8 mouse cellular contexts compared by ENCODE assay signal in the genomic region with DNA sequence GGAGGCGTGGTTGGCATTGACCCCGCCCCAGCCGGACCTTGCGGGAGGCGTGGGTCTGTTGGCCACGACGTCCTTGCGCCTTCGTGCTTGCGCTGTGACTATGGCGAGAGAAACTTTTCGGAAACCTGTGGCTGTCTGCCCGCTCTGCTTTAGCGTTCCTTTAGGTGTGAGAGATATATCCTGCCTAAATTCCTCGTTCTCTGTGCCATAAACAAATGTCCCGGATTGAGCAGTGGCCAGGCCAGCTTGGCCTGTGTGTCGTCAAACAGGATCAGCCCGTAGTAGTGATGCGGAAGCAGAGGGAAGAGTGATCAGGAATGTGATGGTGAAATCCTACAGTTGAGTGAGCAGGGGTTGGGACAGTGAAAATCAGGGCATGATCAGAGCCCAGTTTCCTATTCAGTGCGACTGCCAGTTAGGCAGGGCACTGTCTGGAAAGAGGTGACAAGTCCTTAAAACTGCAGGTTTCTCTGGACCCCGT. TPM values are rescaled to one million over a fixed set of nuclear protein-coding genes. Genes with fewer than 3 reads are reported as not detected.
A peak's percentile ranks its signal among the peaks of the same experiment; 100 is the strongest.
DNase-seq lines count a peak whose midpoint lies in the region; ATAC-seq lines count a peak whose summit lies in the region.

No protein-coding gene starts in this region.

- no peaks in the 10 kb centered on the region for H3K9me3 ChIP-seq in kidney, embryonic 16.5 days (ENCODE audit: low read length)
- no peaks in the 10 kb centered on the region for H3K9me3 ChIP-seq in embryonic facial prominence, embryonic 12.5 days
- no peaks in the 10 kb centered on the region for H3K9me3 ChIP-seq in intestine, embryonic 15.5 days
- H3K9me3 ChIP-seq in neural tube, embryonic 13.5 days = no peaks in the 10 kb centered on the region

- peak overlapping the region; percentile 70 for H3K4me3 ChIP-seq in kidney, embryonic 16.5 days (ENCODE audit: low read length)
- H3K4me3 ChIP-seq in embryonic facial prominence, embryonic 12.5 days = peak overlapping the region; percentile 59
- peak overlapping the region; percentile 72 for H3K4me3 ChIP-seq in intestine, embryonic 15.5 days (replicated peaks)
- peak overlapping the region; percentile 56 for H3K4me3 ChIP-seq in neural tube, embryonic 13.5 days

- peak; percentile 55 for ATAC-seq in kidney, embryonic 16.5 days (ENCODE audit: low FRiP score, low TSS enrichment)
- no peak for ATAC-seq in embryonic facial prominence, embryonic 12.5 days (ENCODE audit: insufficient number of reproducible peaks, insufficient read depth, low FRiP score, low TSS enrichment)
- ATAC-seq in intestine, embryonic 15.5 days = peak; percentile 71
- no peak; the same call in 1 of the 2 replicates for ATAC-seq in neural tube, embryonic 13.5 days (ENCODE audit: low read depth)

- DNase-seq in kidney, postnatal 14 days = no peak
- no peak for DNase-seq in spleen, adult 18-20 months
- no peak for DNase-seq in left cerebral cortex, adult 18-20 months (ENCODE audit: low spot score in 2 of 2)
- no peak for DNase-seq in layer of hippocampus, postnatal 36 days

- peak overlapping the region; percentile 77 for H3K9ac ChIP-seq in kidney, embryonic 16.5 days (replicated peaks; ENCODE audit: low read length)
- H3K9ac ChIP-seq in embryonic facial prominence, embryonic 12.5 days = peak overlapping the region; percentile 60
- H3K9ac ChIP-seq in intestine, embryonic 15.5 days = peak overlapping the region; percentile 82
- H3K9ac ChIP-seq in neural tube, embryonic 13.5 days = peak overlapping the region; percentile 71

- H3K27ac ChIP-seq in kidney, embryonic 16.5 days (ENCODE audit: low read length) = 0 out of 2 replicates have a peak overlapping the region, but pooled peaks have one; percentile 26
- 0 out of 2 replicates have a peak overlapping the region, but pooled peaks have one; percentile 69 for H3K27ac ChIP-seq in embryonic facial prominence, embryonic 12.5 days
- 0 out of 2 replicates have a peak overlapping the region, but pooled peaks have one; percentile 6 for H3K27ac ChIP-seq in intestine, embryonic 15.5 days
- no peak overlapping the region for H3K27ac ChIP-seq in neural tube, embryonic 13.5 days (replicated peaks)

- WGBS in kidney, embryonic 16.5 days = 7% methylated on average over 21 of the region's 21 CpGs
- WGBS in embryonic facial prominence, embryonic 12.5 days = 12% methylated on average over 21 of the region's 21 CpGs
- WGBS in intestine, embryonic 15.5 days = 8% methylated on average over 21 of the region's 21 CpGs
- 10% methylated on average over 21 of the region's 21 CpGs for WGBS in neural tube, embryonic 13.5 days

- no peaks in the 10 kb centered on the region for H3K36me3 ChIP-seq in kidney, embryonic 16.5 days (ENCODE audit: insufficient read depth, low read length)
- no peaks in the 10 kb centered on the region for H3K36me3 ChIP-seq in embryonic facial prominence, embryonic 12.5 days
- no peaks in the 10 kb centered on the region for H3K36me3 ChIP-seq in intestine, embryonic 15.5 days
- no peaks in the 10 kb centered on the region for H3K36me3 ChIP-seq in neural tube, embryonic 13.5 days

- H3K27me3 ChIP-seq in kidney, embryonic 16.5 days (ENCODE audit: insufficient read depth, low read length) = peaks cover 24% of the 10 kb centered on the region
- peaks cover 33% of the 10 kb centered on the region for H3K27me3 ChIP-seq in embryonic facial prominence, embryonic 12.5 days
- H3K27me3 ChIP-seq in intestine, embryonic 15.5 days (replicated peaks) = peaks cover 5% of the 10 kb centered on the region
- H3K27me3 ChIP-seq in neural tube, embryonic 13.5 days = peaks cover 50% of the 10 kb centered on the region

- H3K4me2 ChIP-seq in kidney, embryonic 16.5 days (replicated peaks; ENCODE audit: low read depth, low read length) = peak overlapping the region; percentile 92
- peak overlapping the region; percentile 99 for H3K4me2 ChIP-seq in embryonic facial prominence, embryonic 12.5 days (replicated peaks)
- peak overlapping the region; percentile 95 for H3K4me2 ChIP-seq in intestine, embryonic 15.5 days (replicated peaks)
- peak overlapping the region; percentile 96 for H3K4me2 ChIP-seq in neural tube, embryonic 13.5 days

- peaks cover 14% of the 10 kb centered on the region; the same call in 1 of the 2 replicates for H3K4me1 ChIP-seq in kidney, embryonic 16.5 days (ENCODE audit: insufficient read depth, low read length)
- H3K4me1 ChIP-seq in embryonic facial prominence, embryonic 12.5 days = peaks cover 5% of the 10 kb centered on the region
- H3K4me1 ChIP-seq in intestine, embryonic 15.5 days (replicated peaks) = peaks cover 10% of the 10 kb centered on the region; the same call in 1 of the 2 replicates
- H3K4me1 ChIP-seq in neural tube, embryonic 13.5 days (replicated peaks) = peaks cover 17% of the 10 kb centered on the region

RNA-seq across cellular contexts. Expression of gene Spint2, which starts 0.4 kb away (rescaled TPM):
- 270 and 295 TPM in 2 replicates for polyA plus RNA-seq in kidney, embryonic 16.5 days (2015; fragmentation: Nextera tagmentation; extraction: Ambion mirVana)
- polyA plus RNA-seq in embryonic facial prominence, embryonic 12.5 days (2016; fragmentation: Nextera tagmentation; extraction: Ambion mirVana) = 94.0 and 104 TPM in 2 replicates
- polyA plus RNA-seq in intestine, embryonic 15.5 days (2015; fragmentation: Nextera tagmentation; extraction: Ambion mirVana) = 633 and 716 TPM in 2 replicates
- polyA plus RNA-seq in neural tube, embryonic 13.5 days (2015; fragmentation: Nextera tagmentation; extraction: Ambion mirVana) = 28.8 and 31.3 TPM in 2 replicates
- total RNA-seq in left cerebral cortex, adult 18-20 months (2021) = 10 to 100 TPM; 27.6 to 33.5 TPM
- total RNA-seq in layer of hippocampus, postnatal 36 days (2021) = 10 to 100 TPM; 16.1 to 19.2 TPM

RNA-seq across cellular contexts. Expression of gene Ppp1r14a, which starts 7.0 kb away (rescaled TPM):
- 19.6 and 25.1 TPM in 2 replicates for polyA plus RNA-seq in kidney, embryonic 16.5 days (2015; fragmentation: Nextera tagmentation; extraction: Ambion mirVana)
- polyA plus RNA-seq in embryonic facial prominence, embryonic 12.5 days (2016; fragmentation: Nextera tagmentation; extraction: Ambion mirVana) = 17.1 and 19.6 TPM in 2 replicates
- 44.3 and 50.7 TPM in 2 replicates for polyA plus RNA-seq in intestine, embryonic 15.5 days (2015; fragmentation: Nextera tagmentation; extraction: Ambion mirVana)
- polyA plus RNA-seq in neural tube, embryonic 13.5 days (2015; fragmentation: Nextera tagmentation; extraction: Ambion mirVana) = 24.8 and 28.4 TPM in 2 replicates
- 10 to 100 TPM; 16.8 to 18.3 TPM for total RNA-seq in left cerebral cortex, adult 18-20 months (2021)
- 10 to 100 TPM; 25.9 to 26.0 TPM for total RNA-seq in layer of hippocampus, postnatal 36 days (2021)

RNA-seq across cellular contexts. Expression of gene Dpf1, which starts 21.6 kb away (rescaled TPM):
- 3.0 and 3.5 TPM in 2 replicates for polyA plus RNA-seq in kidney, embryonic 16.5 days (2015; fragmentation: Nextera tagmentation; extraction: Ambion mirVana)
- polyA plus RNA-seq in embryonic facial prominence, embryonic 12.5 days (2016; fragmentation: Nextera tagmentation; extraction: Ambion mirVana) = 25.7 and 27.9 TPM in 2 replicates
- 6.7 and 6.8 TPM in 2 replicates for polyA plus RNA-seq in intestine, embryonic 15.5 days (2015; fragmentation: Nextera tagmentation; extraction: Ambion mirVana)
- polyA plus RNA-seq in neural tube, embryonic 13.5 days (2015; fragmentation: Nextera tagmentation; extraction: Ambion mirVana) = 175 and 176 TPM in 2 replicates
- 100 to 1,000 TPM; 107 to 120 TPM for total RNA-seq in left cerebral cortex, adult 18-20 months (2021)
- 100 to 1,000 TPM; 108 to 109 TPM for total RNA-seq in layer of hippocampus, postnatal 36 days (2021)

RNA-seq across cellular contexts. Expression of gene 2200002D01Rik, which starts 33.8 kb away (rescaled TPM):
- polyA plus RNA-seq in kidney, embryonic 16.5 days (2015; fragmentation: Nextera tagmentation; extraction: Ambion mirVana) = 7.5 and 8.5 TPM in 2 replicates
- 1.9 and 2.6 TPM in 2 replicates for polyA plus RNA-seq in embryonic facial prominence, embryonic 12.5 days (2016; fragmentation: Nextera tagmentation; extraction: Ambion mirVana)
- polyA plus RNA-seq in intestine, embryonic 15.5 days (2015; fragmentation: Nextera tagmentation; extraction: Ambion mirVana) = 178 and 182 TPM in 2 replicates
- polyA plus RNA-seq in neural tube, embryonic 13.5 days (2015; fragmentation: Nextera tagmentation; extraction: Ambion mirVana) = 1.3 and 1.7 TPM in 2 replicates
- total RNA-seq in left cerebral cortex, adult 18-20 months (2021) = under 1 TPM; 0.65 to 0.98 TPM
- not detected for total RNA-seq in layer of hippocampus, postnatal 36 days (2021)

RNA-seq across cellular contexts. Expression of gene Yif1b, which starts 44.0 kb away (rescaled TPM):
- 134 and 143 TPM in 2 replicates for polyA plus RNA-seq in kidney, embryonic 16.5 days (2015; fragmentation: Nextera tagmentation; extraction: Ambion mirVana)
- polyA plus RNA-seq in embryonic facial prominence, embryonic 12.5 days (2016; fragmentation: Nextera tagmentation; extraction: Ambion mirVana) = 100 and 104 TPM in 2 replicates
- 77.7 and 86.6 TPM in 2 replicates for polyA plus RNA-seq in intestine, embryonic 15.5 days (2015; fragmentation: Nextera tagmentation; extraction: Ambion mirVana)
- 75.6 and 90.6 TPM in 2 replicates for polyA plus RNA-seq in neural tube, embryonic 13.5 days (2015; fragmentation: Nextera tagmentation; extraction: Ambion mirVana)
- 10 to 100 TPM; 51.7 to 52.4 TPM for total RNA-seq in left cerebral cortex, adult 18-20 months (2021)
- 10 to 100 TPM; 42.0 to 47.4 TPM for total RNA-seq in layer of hippocampus, postnatal 36 days (2021)

Comparison
In these comparisons a context has a peak if more than half of its experiments do, and no peak if none do; other contexts are left out.
1. ATAC-seq: peak in kidney, embryonic 16.5 days (single experiment) and intestine, embryonic 15.5 days (single experiment); none in embryonic facial prominence, embryonic 12.5 days (single experiment) and neural tube, embryonic 13.5 days (single experiment).
2. Peak in every context shown above with its lines, with median percentiles within 50 percentile points of each other: H3K4me2 ChIP-seq, H3K4me3 ChIP-seq and H3K9ac ChIP-seq.